Mouse (Mus musculus) olfactory bulb, adult 2 months (tissue): ENCODE results near the gene Atp6v0e.

Experiments used
- CTCF ChIP-seq: fragments of 200-500 bp; IDR thresholded peaks from 2 replicates; pipeline ENCODE4 v1.5.1; 2012; ENCODE audit warnings: low read depth, mild to moderate bottlenecking, low read length, moderate library complexity; ENCODE audit not compliant: insufficient read depth
- POLR2A ChIP-seq: fragments of 200-500 bp; IDR thresholded peaks from 2 replicates; pipeline ENCODE4 v1.6.1; 2012; ENCODE audit warnings: mild to moderate bottlenecking, low read depth, low read length, moderate library complexity; ENCODE audit not compliant: insufficient read depth

GRCm38 (mm10) chr17:26660192-26660912 is 2.7 kb upstream of the Atp6v0e start:
- TF ChIP-seq CTCF (peak; percentile 63; the same call in 1 of the 2 replicates), POLR2A (no peak)
